Mouse (Mus musculus) testis, adult 2 months (tissue): ENCODE results near the gene Kcnh3.

ENCODE experiments used
- CTCF ChIP-seq: fragments of 200-500 bp; IDR thresholded peaks from 2 replicates; pipeline ENCODE4 v1.5.1; 2012; ENCODE audit warnings: low read depth, mild to moderate bottlenecking, inconsistent platforms, low read length, moderate library complexity; ENCODE audit not compliant: control insufficient read depth, insufficient read depth, insufficient replicate concordance
- POLR2A ChIP-seq: fragments of 200-500 bp; IDR thresholded peaks from 2 replicates; pipeline ENCODE4 v1.6.1; 2012; ENCODE audit warnings: low read depth, mild to moderate bottlenecking, inconsistent platforms, low read length, moderate library complexity; ENCODE audit not compliant: control insufficient read depth

- TF ChIP-seq POLR2A (no peak), CTCF (no peak)
These were observed 7.3 kb downstream of the Kcnh3 start for GRCm38 (mm10) chr15:99231998-99232397.
